Mouse (Mus musculus) limb, embryonic 11.5 days (tissue): ENCODE results near the gene Mapk3. TPM values are rescaled to one million over a fixed set of nuclear protein-coding genes. Genes with fewer than 3 reads are reported as not detected.

Experiments
- ATAC-seq: fragments of 200-750 bp; cut with Nextera tagmentation; 2 replicates; pipeline ENCODE4 v1.8.0; 2017; ENCODE audit warnings: low read depth; ENCODE audit not compliant: insufficient number of reproducible peaks, low FRiP score, low TSS enrichment
- DNase-seq: peaks from one replicate; pipeline ENCODE4 v3.0.0-alpha.2; 2015; ENCODE audit warnings: low spot score
- H3K27ac ChIP-seq: fragments of 300-500 bp; sonication (generic); replicated peaks from 2 replicates; pipeline ENCODE4 v1.5.1; 2014; ENCODE audit warnings: low read depth, mild to moderate bottlenecking, low read length
- H3K27me3 ChIP-seq: fragments of 300-500 bp; sonication (generic); 2 replicates; pipeline ENCODE4 v1.6.1; 2014; ENCODE audit warnings: mild to moderate bottlenecking, low read length, mixed read lengths; ENCODE audit not compliant: control insufficient read depth, insufficient read depth
- H3K36me3 ChIP-seq: fragments of 300-500 bp; sonication (generic); 2 replicates; pipeline ENCODE4 v1.6.1; 2014; ENCODE audit warnings: mild to moderate bottlenecking, low read length, moderate library complexity, mixed read lengths; ENCODE audit not compliant: control insufficient read depth, insufficient read depth
- H3K4me1 ChIP-seq: fragments of 300-500 bp; sonication (generic); 2 replicates; pipeline ENCODE4 v1.6.1; 2014; ENCODE audit warnings: low read length, mixed read lengths; ENCODE audit not compliant: control insufficient read depth, insufficient read depth
- H3K4me2 ChIP-seq: fragments of 300-500 bp; sonication (generic); 2 replicates; pipeline ENCODE4 v1.6.1; 2014; ENCODE audit warnings: low read depth, mild to moderate bottlenecking, moderate library complexity; ENCODE audit not compliant: severe bottlenecking
- H3K4me3 ChIP-seq: fragments of 300-500 bp; sonication (generic); 2 replicates; pipeline ENCODE4 v1.5.1; 2014; ENCODE audit warnings: low read depth, low read length
- H3K9ac ChIP-seq: fragments of 300-500 bp; sonication (generic); 2 replicates; pipeline ENCODE4 v1.6.1; 2014; ENCODE audit warnings: mild to moderate bottlenecking, low read length
- H3K9me3 ChIP-seq: fragments of 300-500 bp; sonication (generic); 2 replicates; pipeline ENCODE4 v1.6.1; 2016; ENCODE audit warnings: low read length; ENCODE audit not compliant: control insufficient read depth
- WGBS: fragments of 180-500 bp; shearing (Covaris S2); extraction: QIAGEN DNeasy Blood & Tissue Kit; methylation state at CpG from one replicate; pipeline ENCODE4 v1.1.7; 2014; 5-methylcytosine and 5-hydroxymethylcytosine counted together
- polyA plus RNA-seq: library from polyadenylated mRNA; unstranded; fragments of >200 nt; fragmentation: Nextera tagmentation; extraction: Ambion mirVana; gene quantifications from 2 replicates; pipeline ENCODE4 v1.2.1, GENCODE M21; 2014

The Mapk3 gene
- polyA plus RNA-seq, 1 experiment from 2014 or later: 37.4 TPM

DNA sequence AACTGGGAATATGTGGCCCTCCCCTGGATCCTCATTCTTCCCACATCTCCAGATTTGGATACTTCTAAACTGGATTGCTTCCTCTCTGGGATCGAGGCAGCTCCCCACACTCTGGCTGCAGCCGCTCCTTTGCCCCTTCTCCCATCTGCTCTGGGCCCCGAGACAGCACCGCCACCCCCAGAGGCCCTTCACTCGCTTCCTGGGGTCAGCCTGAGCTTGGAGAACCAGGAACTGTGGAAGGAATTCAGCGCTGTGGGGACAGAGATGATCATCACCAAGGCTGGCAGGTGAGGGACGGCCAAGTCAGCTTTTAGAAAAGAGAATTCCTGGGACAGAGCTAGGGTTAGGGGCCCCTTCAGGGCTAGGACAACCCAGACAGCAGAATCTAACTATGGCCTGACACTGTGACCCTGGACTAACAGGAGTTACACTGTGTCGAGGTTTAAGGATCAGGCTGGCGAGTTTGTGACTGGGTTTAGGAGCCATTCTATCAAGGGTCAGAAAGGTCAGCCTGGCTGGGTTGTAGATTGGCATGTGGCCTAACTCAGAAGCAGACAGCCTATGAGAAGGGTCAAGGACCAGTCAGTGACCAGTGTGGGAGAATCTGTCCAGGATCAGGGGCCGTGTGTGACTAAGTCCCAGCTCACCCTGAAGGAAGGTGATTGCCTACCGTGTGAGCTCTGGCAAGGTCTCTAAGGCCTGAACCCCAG, 22.4 kb downstream of the Mapk3 start:
- H3K27me3 ChIP-seq: no peaks in the 10 kb centered on the region
- peaks cover 10% of the 10 kb centered on the region; the same call in 1 of the 2 replicates for H3K4me1 ChIP-seq
- no peaks in the 10 kb centered on the region for H3K9me3 ChIP-seq
- H3K4me2 ChIP-seq: peak overlapping the region; percentile 90; the same call in 1 of the 2 replicates
- peaks cover 10% of the 10 kb centered on the region; the same call in 1 of the 2 replicates for H3K36me3 ChIP-seq
- no peak for ATAC-seq
- peak overlapping the region; percentile 52; the same call in 1 of the 2 replicates for H3K9ac ChIP-seq
- H3K27ac ChIP-seq: 0 out of 2 replicates have a peak overlapping the region, but pooled peaks have one; percentile 16
- DNase-seq: no peak
- H3K4me3 ChIP-seq: peak overlapping the region; percentile 37
- 20% methylated on average over 11 of the region's 11 CpGs for WGBS

DNA sequence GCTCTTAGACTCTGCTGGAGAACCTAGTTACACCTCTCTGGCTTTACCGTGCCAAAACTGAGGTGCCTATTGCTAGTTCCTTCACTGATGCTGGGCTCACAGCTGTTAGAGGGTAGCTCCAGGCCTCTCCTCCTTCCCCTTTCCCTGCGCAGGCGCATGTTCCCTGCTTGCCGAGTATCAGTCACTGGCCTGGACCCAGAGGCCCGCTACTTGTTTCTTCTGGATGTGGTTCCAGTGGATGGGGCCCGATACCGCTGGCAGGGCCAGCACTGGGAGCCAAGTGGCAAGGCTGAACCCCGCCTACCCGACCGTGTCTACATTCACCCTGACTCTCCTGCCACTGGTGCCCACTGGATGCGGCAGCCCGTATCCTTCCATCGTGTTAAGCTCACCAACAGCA, 23.3 kb downstream of the Mapk3 start:
- Histone ChIP-seq H3K4me2 (no peak overlapping the region), H3K4me1 (peaks cover 6% of the 10 kb centered on the region; the same call in 1 of the 2 replicates), H3K27me3 (no peaks in the 10 kb centered on the region), H3K27ac (no peak overlapping the region), H3K4me3 (no peak overlapping the region), H3K36me3 (peaks cover 17% of the 10 kb centered on the region), H3K9ac (no peak overlapping the region), H3K9me3 (no peaks in the 10 kb centered on the region)
- no peak for ATAC-seq
- WGBS: 72% methylated on average over 13 of the region's 13 CpGs
- no peak for DNase-seq

DNA sequence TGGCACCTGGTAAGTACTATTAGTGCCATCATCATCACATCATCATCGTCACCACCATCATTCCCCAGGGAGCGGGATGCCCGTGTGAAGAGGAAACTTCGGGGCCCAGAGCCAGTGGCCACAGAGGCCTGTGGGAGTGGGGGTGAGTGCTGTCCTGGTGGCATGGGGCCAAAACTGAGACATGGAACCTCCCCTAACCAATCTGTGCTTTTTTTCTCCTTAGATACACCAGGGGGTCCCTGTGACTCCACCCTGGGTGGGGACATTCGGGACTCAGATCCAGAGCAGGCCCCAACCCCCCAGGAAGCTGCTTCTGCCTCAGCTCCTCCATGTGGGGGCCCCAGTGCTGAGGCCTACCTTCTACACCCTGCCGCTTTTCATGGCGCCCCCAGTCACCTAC, 25.1 kb downstream of the Mapk3 start:
- Histone ChIP-seq H3K27ac (no peak overlapping the region), H3K4me3 (no peak overlapping the region), H3K9me3 (no peaks in the 10 kb centered on the region), H3K9ac (no peak overlapping the region), H3K4me1 (peaks cover 5% of the 10 kb centered on the region; the same call in 1 of the 2 replicates), H3K27me3 (no peaks in the 10 kb centered on the region), H3K36me3 (peaks cover 33% of the 10 kb centered on the region), H3K4me2 (no peak overlapping the region)
- DNase-seq (no peak), ATAC-seq (no peak)
- whole genome bisulfite sequencing: 68% methylated on average over 7 of the region's 7 CpGs

DNA sequence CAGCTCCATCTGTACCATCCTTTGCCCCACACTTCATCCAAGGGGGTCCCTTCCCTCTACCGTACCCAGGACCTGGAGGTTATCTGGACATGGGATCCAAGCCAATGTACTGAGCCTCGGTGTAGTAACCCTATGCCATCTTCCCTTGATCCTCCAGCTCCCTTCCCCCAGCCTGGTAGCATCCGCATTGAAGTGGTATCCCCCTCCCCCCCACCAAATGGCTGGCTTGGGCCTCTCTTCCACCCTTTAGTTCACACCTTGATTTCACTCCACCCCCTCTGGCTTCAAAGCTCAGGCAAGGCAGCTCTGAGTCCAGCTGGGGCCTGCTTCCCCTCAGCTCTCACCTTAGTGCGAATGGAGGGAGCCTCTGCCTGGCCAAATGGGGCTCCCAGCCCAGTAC, 25.7 kb downstream of the Mapk3 start:
- DNase-seq (no peak), ATAC-seq (no peak)
- H3K36me3 ChIP-seq: peaks cover 39% of the 10 kb centered on the region
- no peak overlapping the region for H3K4me2 ChIP-seq
- H3K4me1 ChIP-seq: peaks cover 5% of the 10 kb centered on the region; the same call in 1 of the 2 replicates
- no peaks in the 10 kb centered on the region for H3K27me3 ChIP-seq
- no peak overlapping the region for H3K27ac ChIP-seq
- 48% methylated on average over 4 of the region's 4 CpGs for WGBS
- no peak overlapping the region for H3K9ac ChIP-seq
- no peak overlapping the region for H3K4me3 ChIP-seq
- no peaks in the 10 kb centered on the region for H3K9me3 ChIP-seq

- ATAC-seq (no peak), DNase-seq (no peak)
- peaks cover 3% of the 10 kb centered on the region; the same call in 1 of the 2 replicates for H3K4me1 ChIP-seq
- peaks cover 40% of the 10 kb centered on the region for H3K36me3 ChIP-seq
- WGBS: 89% methylated on average over 14 of the region's 14 CpGs
- H3K4me2 ChIP-seq: no peak overlapping the region
- H3K4me3 ChIP-seq: no peak overlapping the region
- no peaks in the 10 kb centered on the region for H3K27me3 ChIP-seq
- H3K9me3 ChIP-seq: no peaks in the 10 kb centered on the region
- H3K9ac ChIP-seq: no peak overlapping the region
- H3K27ac ChIP-seq: no peak overlapping the region
Observed at GRCm38 (mm10) chr7:126786142-126786541, 26.7 kb downstream of the Mapk3 start.

DNA sequence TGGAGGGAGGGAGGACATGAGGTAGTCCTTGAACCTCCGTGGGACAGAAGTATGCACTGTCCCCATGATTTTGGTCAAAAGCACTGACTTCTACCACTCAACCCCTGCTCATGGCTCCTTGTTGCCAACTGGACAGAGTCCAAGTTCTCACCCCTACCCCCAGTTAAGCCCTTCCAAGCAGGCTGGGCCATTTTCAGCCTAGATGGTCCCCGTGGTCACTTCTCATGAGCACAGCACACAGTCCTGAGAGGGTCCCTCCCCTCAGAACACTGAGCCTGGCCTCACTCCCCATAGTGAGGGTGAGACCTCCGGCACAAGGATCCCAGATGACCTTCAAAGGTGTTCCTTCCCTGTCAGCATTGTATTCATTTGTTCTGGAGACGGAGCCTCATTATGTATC, 29.7 kb downstream of the Mapk3 start:
- H3K27ac ChIP-seq: no peak overlapping the region
- no peak overlapping the region for H3K4me2 ChIP-seq
- H3K9me3 ChIP-seq: no peaks in the 10 kb centered on the region
- no peak for DNase-seq
- no peak for ATAC-seq
- H3K36me3 ChIP-seq: peaks cover 41% of the 10 kb centered on the region
- peaks cover 6% of the 10 kb centered on the region; the same call in 1 of the 2 replicates for H3K4me1 ChIP-seq
- H3K27me3 ChIP-seq: no peaks in the 10 kb centered on the region
- no peak overlapping the region for H3K9ac ChIP-seq
- WGBS: 94% methylated on average over 4 of the region's 4 CpGs
- H3K4me3 ChIP-seq: no peak overlapping the region

DNA sequence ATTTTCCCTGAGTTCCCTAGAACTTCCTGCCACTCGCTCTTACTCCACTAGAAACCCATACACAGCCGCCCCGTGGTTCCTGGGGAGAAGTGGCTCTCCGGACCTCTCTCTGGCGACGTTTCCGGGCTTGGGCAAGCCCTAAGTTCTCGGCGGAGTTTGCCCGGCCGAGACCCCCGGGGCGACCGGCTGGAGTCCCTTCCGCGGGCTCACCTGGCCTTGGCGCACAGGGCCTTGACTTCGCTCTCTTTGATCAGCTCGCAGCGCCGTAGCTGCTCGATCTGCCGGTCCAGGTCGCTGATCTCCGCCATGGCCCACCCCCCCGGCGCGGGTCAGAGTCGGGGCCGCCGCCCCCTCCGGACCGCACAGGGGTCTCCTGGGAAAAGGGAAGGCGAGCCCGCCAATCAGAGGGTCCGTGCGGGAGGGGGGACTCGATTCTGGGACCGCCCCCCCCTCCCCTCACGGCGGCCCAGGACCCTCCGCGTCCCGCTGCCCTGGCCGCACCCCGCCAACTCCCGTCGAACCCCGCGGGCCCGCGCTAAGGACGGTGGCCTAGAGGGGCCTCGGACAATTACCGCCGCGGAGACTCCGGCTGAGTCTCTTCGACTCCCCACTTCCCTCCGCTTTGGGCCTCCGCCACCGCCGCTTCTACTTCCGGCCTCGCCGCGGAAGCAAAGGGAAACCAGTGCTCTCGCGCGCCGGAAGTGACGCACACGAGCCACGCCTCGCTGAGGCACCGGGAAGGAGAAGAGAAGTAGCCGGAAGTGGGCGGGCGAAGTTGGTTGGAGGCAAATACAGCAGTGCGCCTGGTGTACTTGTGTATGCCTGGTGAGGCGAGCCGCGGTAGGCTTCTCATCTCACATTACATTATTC, 32.7 kb downstream of the Mapk3 start, which contains the start of gene Ppp4c:
Gene Ppp4c (minus strand): TSS at position 646 of the 870 bp plus-strand sequence.
- Histone ChIP-seq H3K4me2 (peak within 1 kb of the TSS; percentile 53), H3K4me1 (peaks cover 11% of the 10 kb centered on the region), H3K9me3 (no peaks in the 10 kb centered on the region)

DNA sequence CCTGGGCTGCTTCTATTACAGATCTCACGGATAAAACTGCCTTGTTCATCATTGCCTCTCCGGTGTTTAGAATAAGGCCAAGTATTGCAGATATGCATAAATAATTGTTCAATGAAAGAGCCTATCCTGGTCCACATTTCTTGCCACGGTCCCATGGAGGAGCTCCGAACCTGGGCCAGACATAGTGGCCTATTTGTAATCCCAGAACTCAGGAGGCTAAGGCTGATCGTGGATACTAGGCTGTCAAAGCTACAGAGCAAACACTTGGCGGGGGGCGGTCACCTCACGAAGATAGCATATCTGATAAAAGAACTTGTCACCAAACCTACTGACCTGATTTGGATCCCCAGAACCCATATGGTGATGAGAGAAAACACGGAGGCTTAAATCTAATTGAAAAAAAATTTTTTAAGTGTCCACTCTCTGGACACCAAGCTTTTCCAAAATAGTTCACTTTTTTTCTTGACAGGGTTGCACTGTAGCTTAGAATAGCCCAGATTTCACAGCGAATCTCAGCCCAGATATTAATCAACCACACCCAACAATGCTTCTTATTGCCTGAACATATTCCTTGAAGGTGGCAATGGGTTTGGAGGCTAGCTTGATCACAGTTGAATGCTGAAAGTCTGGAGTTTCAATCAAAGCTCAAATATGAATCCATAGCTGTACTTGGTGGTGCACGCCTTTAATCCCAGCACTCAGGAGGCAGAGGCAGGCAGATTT, 33.5 kb downstream of the Mapk3 start:
- Histone ChIP-seq H3K4me1 (peaks cover 19% of the 10 kb centered on the region), H3K4me3 (peak overlapping the region; percentile 74), H3K27ac (peak overlapping the region; percentile 96), H3K27me3 (no peaks in the 10 kb centered on the region), H3K9me3 (no peaks in the 10 kb centered on the region), H3K36me3 (peaks cover 39% of the 10 kb centered on the region), H3K9ac (peak overlapping the region; percentile 35; the same call in 1 of the 2 replicates), H3K4me2 (peak overlapping the region; percentile 53)
- no peak for DNase-seq
- no peak; the same call in none of the 2 replicates for ATAC-seq
- WGBS: 31% methylated on average over 11 of the region's 11 CpGs

More for the DNA sequence above, 32.7 kb downstream of the Mapk3 start, which contains the start of gene Ppp4c:
- Histone ChIP-seq H3K9ac (peak within 1 kb of the TSS; percentile 85), H3K27ac (peak within 1 kb of the TSS; percentile 96), H3K4me3 (peak within 1 kb of the TSS; percentile 74), H3K27me3 (no peaks in the 10 kb centered on the region), H3K36me3 (peaks cover 45% of the 10 kb centered on the region)
- ATAC-seq (peak; percentile 90), DNase-seq (peak; percentile 99)
- under 1% methylated on average over 66 of the region's 83 CpGs for WGBS
